Mouse (Mus musculus): ENCODE measurements around the gene Ubn1. TPM values are rescaled to one million over a fixed set of nuclear protein-coding genes. Genes with fewer than 3 reads are reported as not detected.

The Ubn1 gene
- 16.0 and 16.3 TPM in 2 replicates for polyA plus RNA-seq (2015; fragmentation: Nextera tagmentation; extraction: Ambion mirVana)

GRCm38 (mm10) chr16:5049774-5050234 is at the start of gene Ubn1, which contains the start of gene Glyr1:
Gene Ubn1 (plus strand): TSS chr16:5050057.
Gene Glyr1 (minus strand): TSS chr16:5049863.
- Histone ChIP-seq H3K9me3 (no peaks in the 10 kb centered on the region), H3K36me3 (peaks cover 39% of the 10 kb centered on the region), H3K27me3 (no peaks in the 10 kb centered on the region), H3K27ac (peak within 1 kb of the TSS; percentile 98), H3K4me3 (peak within 1 kb of the TSS; percentile 99), H3K4me2 (peak within 1 kb of the TSS; percentile 98), H3K9ac (peak within 1 kb of the TSS; percentile 95), H3K4me1 (replicated peaks) (peaks cover 44% of the 10 kb centered on the region)
- ATAC-seq (ENCODE audit: low FRiP score), result peak; percentile 100
- 0% methylated on average over 46 of the region's 56 CpGs for WGBS

GRCm38 (mm10) chr16:5000611-5001010 is 49.2 kb upstream of the Ubn1 start:
- H3K9ac ChIP-seq, result no peak overlapping the region
- 76% methylated on average over 3 of the region's 3 CpGs for WGBS
- H3K36me3 ChIP-seq, result no peaks in the 10 kb centered on the region
- no peak overlapping the region for H3K4me2 ChIP-seq
- H3K27ac ChIP-seq, result no peak overlapping the region
- no peaks in the 10 kb centered on the region for H3K27me3 ChIP-seq
- no peaks in the 10 kb centered on the region for H3K4me1 ChIP-seq (replicated peaks)
- H3K9me3 ChIP-seq, result no peaks in the 10 kb centered on the region
- H3K4me3 ChIP-seq, result no peak overlapping the region
- ATAC-seq (ENCODE audit: low FRiP score), result no peak

- 50% methylated on average over 5 of the region's 5 CpGs for WGBS
- Histone ChIP-seq H3K4me3 (no peak within 1 kb of the TSS), H3K9me3 (no peaks in the 10 kb centered on the region), H3K9ac (no peak within 1 kb of the TSS), H3K4me2 (no peak within 1 kb of the TSS), H3K36me3 (peaks cover 24% of the 10 kb centered on the region), H3K4me1 (replicated peaks) (peaks cover 19% of the 10 kb centered on the region), H3K27me3 (no peaks in the 10 kb centered on the region), H3K27ac (no peak within 1 kb of the TSS)
- ATAC-seq (ENCODE audit: low FRiP score), result no peak
Measured at GRCm38 (mm10) chr16:5007067-5007466, 42.8 kb upstream of the Ubn1 start, which contains the start of gene Smim22. Gene Smim22 (plus strand): TSS chr16:5007288.

GRCm38 (mm10) chr16:5007492-5007891 is 42.4 kb upstream of the Ubn1 start:
- H3K36me3 ChIP-seq, result peaks cover 24% of the 10 kb centered on the region
- H3K27ac ChIP-seq, result no peak overlapping the region
- ATAC-seq (ENCODE audit: low FRiP score), result no peak
- no peak overlapping the region for H3K4me3 ChIP-seq
- no peaks in the 10 kb centered on the region for H3K27me3 ChIP-seq
- H3K9me3 ChIP-seq, result no peaks in the 10 kb centered on the region
- WGBS, result 44% methylated on average over 6 of the region's 6 CpGs
- peaks cover 23% of the 10 kb centered on the region for H3K4me1 ChIP-seq (replicated peaks)
- no peak overlapping the region for H3K9ac ChIP-seq
- H3K4me2 ChIP-seq, result no peak overlapping the region

GRCm38 (mm10) chr16:5008076-5008475 is 41.8 kb upstream of the Ubn1 start:
- H3K4me1 ChIP-seq (replicated peaks), result peaks cover 28% of the 10 kb centered on the region
- WGBS, result 83% methylated on average over 12 of the region's 12 CpGs

GRCm38 (mm10) chr16:5010371-5010935 is 39.4 kb upstream of the Ubn1 start:
- no peaks in the 10 kb centered on the region for H3K27me3 ChIP-seq
- no peak overlapping the region for H3K4me2 ChIP-seq
- no peaks in the 10 kb centered on the region for H3K9me3 ChIP-seq
- no peak overlapping the region for H3K27ac ChIP-seq
- 82% methylated on average over 10 of the region's 10 CpGs for WGBS
- H3K9ac ChIP-seq, result 0 out of 2 replicates have a peak overlapping the region, but pooled peaks have one; percentile 10
- peaks cover 36% of the 10 kb centered on the region for H3K36me3 ChIP-seq
- no peak overlapping the region for H3K4me3 ChIP-seq
- ATAC-seq (ENCODE audit: low FRiP score), result no peak
- H3K4me1 ChIP-seq (replicated peaks), result peaks cover 33% of the 10 kb centered on the region

More at GRCm38 (mm10) chr16:5008076-5008475, 41.8 kb upstream of the Ubn1 start:
- Histone ChIP-seq H3K9ac (no peak overlapping the region), H3K9me3 (no peaks in the 10 kb centered on the region), H3K4me2 (no peak overlapping the region), H3K4me3 (no peak overlapping the region), H3K27ac (no peak overlapping the region), H3K36me3 (peaks cover 24% of the 10 kb centered on the region), H3K27me3 (no peaks in the 10 kb centered on the region)
- ATAC-seq (ENCODE audit: low FRiP score), result no peak

GRCm38 (mm10) chr16:5011285-5011684 is 38.6 kb upstream of the Ubn1 start:
- Histone ChIP-seq H3K36me3 (peaks cover 44% of the 10 kb centered on the region), H3K27me3 (no peaks in the 10 kb centered on the region), H3K9ac (peak overlapping the region; percentile 83; the same call in 1 of the 2 replicates), H3K4me1 (replicated peaks) (peaks cover 33% of the 10 kb centered on the region), H3K4me2 (no peak overlapping the region), H3K9me3 (no peaks in the 10 kb centered on the region), H3K27ac (no peak overlapping the region), H3K4me3 (no peak overlapping the region)
- no peak for ATAC-seq (ENCODE audit: low FRiP score)
- 90% methylated on average over 7 of the region's 7 CpGs for WGBS

- no peaks in the 10 kb centered on the region for H3K27me3 ChIP-seq
- H3K36me3 ChIP-seq, result peaks cover 54% of the 10 kb centered on the region
- ATAC-seq (ENCODE audit: low FRiP score), result no peak
- peaks cover 33% of the 10 kb centered on the region for H3K4me1 ChIP-seq (replicated peaks)
- peak overlapping the region; percentile 64 for H3K4me3 ChIP-seq
- H3K4me2 ChIP-seq, result peak overlapping the region; percentile 75
- H3K27ac ChIP-seq, result peak overlapping the region; percentile 90
- no peaks in the 10 kb centered on the region for H3K9me3 ChIP-seq
- H3K9ac ChIP-seq, result peak overlapping the region; percentile 83
- WGBS, result 55% methylated on average over 13 of the region's 13 CpGs
Measured at GRCm38 (mm10) chr16:5012036-5013005, 37.5 kb upstream of the Ubn1 start.

GRCm38 (mm10) chr16:5013054-5013838 is 36.6 kb upstream of the Ubn1 start, which contains the start of gene Rogdi:
Gene Rogdi (minus strand): TSS chr16:5013553.
- under 1% methylated on average over 63 of the region's 63 CpGs for WGBS
- peaks cover 58% of the 10 kb centered on the region for H3K36me3 ChIP-seq

GRCm38 (mm10) chr16:5014578-5014977 is 35.3 kb upstream of the Ubn1 start:
- H3K27ac ChIP-seq, result peak overlapping the region; percentile 50; the same call in 1 of the 2 replicates
- H3K27me3 ChIP-seq, result no peaks in the 10 kb centered on the region
- no peak overlapping the region for H3K9ac ChIP-seq
- ATAC-seq (ENCODE audit: low FRiP score), result no peak
- H3K4me2 ChIP-seq, result no peak overlapping the region
- H3K4me1 ChIP-seq (replicated peaks), result peaks cover 33% of the 10 kb centered on the region
- WGBS, result 94% methylated on average over 4 of the region's 4 CpGs
- H3K36me3 ChIP-seq, result peaks cover 64% of the 10 kb centered on the region
- no peaks in the 10 kb centered on the region for H3K9me3 ChIP-seq
- no peak overlapping the region for H3K4me3 ChIP-seq

More at GRCm38 (mm10) chr16:5013054-5013838, 36.6 kb upstream of the Ubn1 start, which contains the start of gene Rogdi:
- Histone ChIP-seq H3K4me2 (peak within 1 kb of the TSS; percentile 75), H3K4me3 (peak within 1 kb of the TSS; percentile 64), H3K27me3 (no peaks in the 10 kb centered on the region), H3K9me3 (no peaks in the 10 kb centered on the region), H3K4me1 (replicated peaks) (peaks cover 33% of the 10 kb centered on the region), H3K9ac (peak within 1 kb of the TSS; percentile 83), H3K27ac (peak within 1 kb of the TSS; percentile 90)
- ATAC-seq (ENCODE audit: low FRiP score), result peak; percentile 99

- H3K27ac ChIP-seq, result no peak overlapping the region
- H3K4me2 ChIP-seq, result no peak overlapping the region
- H3K9me3 ChIP-seq, result no peaks in the 10 kb centered on the region
- peaks cover 99% of the 10 kb centered on the region for H3K36me3 ChIP-seq
- H3K27me3 ChIP-seq, result no peaks in the 10 kb centered on the region
- 98% methylated on average over 3 of the region's 3 CpGs for WGBS
- no peak for ATAC-seq (ENCODE audit: low FRiP score)
- H3K9ac ChIP-seq, result no peak overlapping the region
- no peaks in the 10 kb centered on the region for H3K4me1 ChIP-seq (replicated peaks)
- H3K4me3 ChIP-seq, result no peak overlapping the region
Measured at GRCm38 (mm10) chr16:5024021-5024420, 25.8 kb upstream of the Ubn1 start.
